Mouse (Mus musculus): ENCODE data around the gene 1700017B05Rik. TPM values are rescaled to one million over a fixed set of nuclear protein-coding genes. Genes with fewer than 3 reads are reported as not detected.

1700017B05Rik gene
- polyA plus RNA-seq, 1 experiment from 2014 or later = 25.5 TPM

- Histone ChIP-seq H3K9me3 (ENCODE audit: control insufficient read depth, low read length) (no peaks in the 10 kb centered on the region), H3K4me1 (ENCODE audit: control insufficient read depth, insufficient read depth, low read length) (peaks cover 15% of the 10 kb centered on the region), H3K4me2 (ENCODE audit: low read depth, low read length) (no peak overlapping the region), H3K27ac (ENCODE audit: low read length) (no peak overlapping the region), H3K4me3 (ENCODE audit: low read length) (no peak overlapping the region), H3K27me3 (replicated peaks; ENCODE audit: control insufficient read depth, insufficient read depth, low read length) (no peaks in the 10 kb centered on the region), H3K9ac (ENCODE audit: low read depth, low read length) (no peak overlapping the region), H3K36me3 (ENCODE audit: control insufficient read depth, insufficient read depth, low read length) (no peaks in the 10 kb centered on the region)
- no peak for ATAC-seq
Observed at GRCm38 (mm10) chr9:57276311-57276710, 13.9 kb upstream of the 1700017B05Rik start.

- WGBS = 36% methylated on average over 6 of the region's 6 CpGs
- Histone ChIP-seq H3K9me3 (ENCODE audit: control insufficient read depth, low read length) (no peaks in the 10 kb centered on the region), H3K27me3 (replicated peaks; ENCODE audit: control insufficient read depth, insufficient read depth, low read length) (no peaks in the 10 kb centered on the region), H3K36me3 (ENCODE audit: control insufficient read depth, insufficient read depth, low read length) (no peaks in the 10 kb centered on the region), H3K4me3 (ENCODE audit: low read length) (no peak overlapping the region), H3K9ac (ENCODE audit: low read depth, low read length) (no peak overlapping the region), H3K27ac (ENCODE audit: low read length) (no peak overlapping the region), H3K4me2 (ENCODE audit: low read depth, low read length) (no peak overlapping the region), H3K4me1 (ENCODE audit: control insufficient read depth, insufficient read depth, low read length) (peaks cover 10% of the 10 kb centered on the region; the same call in 1 of the 2 replicates)
- ATAC-seq = no peak; the same call in 1 of the 2 replicates
Observed at GRCm38 (mm10) chr9:57273805-57274494, 11.5 kb upstream of the 1700017B05Rik start.

- no peaks in the 10 kb centered on the region for H3K27me3 ChIP-seq (replicated peaks; ENCODE audit: control insufficient read depth, insufficient read depth, low read length)
Observed at GRCm38 (mm10) chr9:57272902-57273804, 10.7 kb upstream of the 1700017B05Rik start.

GRCm38 (mm10) chr9:57271837-57272562 is 9.6 kb upstream of the 1700017B05Rik start:
- Histone ChIP-seq H3K9ac (ENCODE audit: low read depth, low read length) (no peak overlapping the region), H3K27ac (ENCODE audit: low read length) (no peak overlapping the region), H3K36me3 (ENCODE audit: control insufficient read depth, insufficient read depth, low read length) (no peaks in the 10 kb centered on the region), H3K27me3 (replicated peaks; ENCODE audit: control insufficient read depth, insufficient read depth, low read length) (no peaks in the 10 kb centered on the region), H3K9me3 (ENCODE audit: control insufficient read depth, low read length) (no peaks in the 10 kb centered on the region), H3K4me2 (ENCODE audit: low read depth, low read length) (no peak overlapping the region), H3K4me3 (ENCODE audit: low read length) (no peak overlapping the region), H3K4me1 (ENCODE audit: control insufficient read depth, insufficient read depth, low read length) (peaks cover 4% of the 10 kb centered on the region; the same call in 1 of the 2 replicates)
- ATAC-seq = no peak
- 58% methylated on average over 9 of the region's 9 CpGs for WGBS

More at GRCm38 (mm10) chr9:57272902-57273804, 10.7 kb upstream of the 1700017B05Rik start:
- no peak for ATAC-seq
- Histone ChIP-seq H3K9ac (ENCODE audit: low read depth, low read length) (no peak overlapping the region), H3K36me3 (ENCODE audit: control insufficient read depth, insufficient read depth, low read length) (no peaks in the 10 kb centered on the region), H3K27ac (ENCODE audit: low read length) (no peak overlapping the region; the same call in 1 of the 2 replicates), H3K4me3 (ENCODE audit: low read length) (no peak overlapping the region), H3K9me3 (ENCODE audit: control insufficient read depth, low read length) (no peaks in the 10 kb centered on the region), H3K4me2 (ENCODE audit: low read depth, low read length) (no peak overlapping the region), H3K4me1 (ENCODE audit: control insufficient read depth, insufficient read depth, low read length) (peaks cover 7% of the 10 kb centered on the region; the same call in 1 of the 2 replicates)
- WGBS = 66% methylated on average over 8 of the region's 8 CpGs

GRCm38 (mm10) chr9:57271081-57271480 is 8.7 kb upstream of the 1700017B05Rik start:
- no peaks in the 10 kb centered on the region for H3K36me3 ChIP-seq (ENCODE audit: control insufficient read depth, insufficient read depth, low read length)
- no peak overlapping the region for H3K4me3 ChIP-seq (ENCODE audit: low read length)
- no peak overlapping the region for H3K9ac ChIP-seq (ENCODE audit: low read depth, low read length)
- H3K4me1 ChIP-seq (ENCODE audit: control insufficient read depth, insufficient read depth, low read length) = peaks cover 4% of the 10 kb centered on the region; the same call in 1 of the 2 replicates
- H3K9me3 ChIP-seq (ENCODE audit: control insufficient read depth, low read length) = no peaks in the 10 kb centered on the region
- 70% methylated on average over 1 of the region's 1 CpGs for WGBS
- H3K4me2 ChIP-seq (ENCODE audit: low read depth, low read length) = no peak overlapping the region
- no peaks in the 10 kb centered on the region for H3K27me3 ChIP-seq (replicated peaks; ENCODE audit: control insufficient read depth, insufficient read depth, low read length)
- H3K27ac ChIP-seq (ENCODE audit: low read length) = no peak overlapping the region
- no peak for ATAC-seq

GRCm38 (mm10) chr9:57270399-57270798 is 8.0 kb upstream of the 1700017B05Rik start:
- no peak for ATAC-seq
- WGBS = 36% methylated on average over 8 of the region's 8 CpGs
- no peak overlapping the region for H3K9ac ChIP-seq (ENCODE audit: low read depth, low read length)
- H3K4me3 ChIP-seq (ENCODE audit: low read length) = no peak overlapping the region
- no peaks in the 10 kb centered on the region for H3K9me3 ChIP-seq (ENCODE audit: control insufficient read depth, low read length)
- H3K27ac ChIP-seq (ENCODE audit: low read length) = no peak overlapping the region
- H3K27me3 ChIP-seq (replicated peaks; ENCODE audit: control insufficient read depth, insufficient read depth, low read length) = no peaks in the 10 kb centered on the region
- H3K4me1 ChIP-seq (ENCODE audit: control insufficient read depth, insufficient read depth, low read length) = peaks cover 4% of the 10 kb centered on the region; the same call in 1 of the 2 replicates
- no peak overlapping the region for H3K4me2 ChIP-seq (ENCODE audit: low read depth, low read length)
- H3K36me3 ChIP-seq (ENCODE audit: control insufficient read depth, insufficient read depth, low read length) = no peaks in the 10 kb centered on the region

- Histone ChIP-seq H3K36me3 (ENCODE audit: control insufficient read depth, insufficient read depth, low read length) (no peaks in the 10 kb centered on the region), H3K4me3 (ENCODE audit: low read length) (no peak overlapping the region), H3K27me3 (replicated peaks; ENCODE audit: control insufficient read depth, insufficient read depth, low read length) (no peaks in the 10 kb centered on the region), H3K27ac (ENCODE audit: low read length) (no peak overlapping the region), H3K4me2 (ENCODE audit: low read depth, low read length) (no peak overlapping the region), H3K4me1 (ENCODE audit: control insufficient read depth, insufficient read depth, low read length) (peaks cover 4% of the 10 kb centered on the region; the same call in 1 of the 2 replicates), H3K9me3 (ENCODE audit: control insufficient read depth, low read length) (no peaks in the 10 kb centered on the region), H3K9ac (ENCODE audit: low read depth, low read length) (no peak overlapping the region)
- ATAC-seq = no peak
- WGBS = 38% methylated on average over 1 of the region's 1 CpGs
Observed at GRCm38 (mm10) chr9:57269384-57269783, 7.0 kb upstream of the 1700017B05Rik start.

- H3K4me1 ChIP-seq (ENCODE audit: control insufficient read depth, insufficient read depth, low read length) = peaks cover 4% of the 10 kb centered on the region; the same call in 1 of the 2 replicates
- no peaks in the 10 kb centered on the region for H3K27me3 ChIP-seq (replicated peaks; ENCODE audit: control insufficient read depth, insufficient read depth, low read length)
- WGBS = 43% methylated on average over 3 of the region's 3 CpGs
- H3K4me2 ChIP-seq (ENCODE audit: low read depth, low read length) = no peak overlapping the region
- H3K4me3 ChIP-seq (ENCODE audit: low read length) = no peak overlapping the region
- H3K36me3 ChIP-seq (ENCODE audit: control insufficient read depth, insufficient read depth, low read length) = no peaks in the 10 kb centered on the region
- H3K9ac ChIP-seq (ENCODE audit: low read depth, low read length) = no peak overlapping the region
- H3K27ac ChIP-seq (ENCODE audit: low read length) = no peak overlapping the region
- no peak for ATAC-seq
- H3K9me3 ChIP-seq (ENCODE audit: control insufficient read depth, low read length) = no peaks in the 10 kb centered on the region
Observed at GRCm38 (mm10) chr9:57268575-57268974, 6.2 kb upstream of the 1700017B05Rik start.

- Histone ChIP-seq H3K9ac (ENCODE audit: low read depth, low read length) (no peak overlapping the region), H3K4me1 (ENCODE audit: control insufficient read depth, insufficient read depth, low read length) (peaks cover 4% of the 10 kb centered on the region; the same call in 1 of the 2 replicates), H3K4me2 (ENCODE audit: low read depth, low read length) (no peak overlapping the region), H3K9me3 (ENCODE audit: control insufficient read depth, low read length) (no peaks in the 10 kb centered on the region), H3K36me3 (ENCODE audit: control insufficient read depth, insufficient read depth, low read length) (no peaks in the 10 kb centered on the region), H3K27ac (ENCODE audit: low read length) (no peak overlapping the region), H3K27me3 (replicated peaks; ENCODE audit: control insufficient read depth, insufficient read depth, low read length) (no peaks in the 10 kb centered on the region), H3K4me3 (ENCODE audit: low read length) (no peak overlapping the region)
- ATAC-seq = no peak
- 44% methylated on average over 10 of the region's 10 CpGs for WGBS
Observed at GRCm38 (mm10) chr9:57268078-57268477, 5.7 kb upstream of the 1700017B05Rik start.
